Mouse (Mus musculus) central nervous system, embryonic 11.5 days (tissue): Measurements from ENCODE around the gene Hoxb6. TPM values are rescaled to one million over a fixed set of nuclear protein-coding genes. Genes with fewer than 3 reads are reported as not detected.

Experiments used
- polyA plus RNA-seq: library from polyadenylated mRNA; depleted of rRNA; stranded (reverse); fragments of >200 nt; gene quantifications from 2 replicates; pipeline ENCODE4 v1.2.3, GENCODE M21; 2012; rRNA removed

The Hoxb6 gene
- polyA plus RNA-seq: 1.6 and 25.5 TPM in 2 replicates

GRCm38 (mm10) chr11:96291681-96292564 is at the start of gene Hoxb6:
Hoxb6 (plus strand) TSS chr11:96292476.

DNA sequence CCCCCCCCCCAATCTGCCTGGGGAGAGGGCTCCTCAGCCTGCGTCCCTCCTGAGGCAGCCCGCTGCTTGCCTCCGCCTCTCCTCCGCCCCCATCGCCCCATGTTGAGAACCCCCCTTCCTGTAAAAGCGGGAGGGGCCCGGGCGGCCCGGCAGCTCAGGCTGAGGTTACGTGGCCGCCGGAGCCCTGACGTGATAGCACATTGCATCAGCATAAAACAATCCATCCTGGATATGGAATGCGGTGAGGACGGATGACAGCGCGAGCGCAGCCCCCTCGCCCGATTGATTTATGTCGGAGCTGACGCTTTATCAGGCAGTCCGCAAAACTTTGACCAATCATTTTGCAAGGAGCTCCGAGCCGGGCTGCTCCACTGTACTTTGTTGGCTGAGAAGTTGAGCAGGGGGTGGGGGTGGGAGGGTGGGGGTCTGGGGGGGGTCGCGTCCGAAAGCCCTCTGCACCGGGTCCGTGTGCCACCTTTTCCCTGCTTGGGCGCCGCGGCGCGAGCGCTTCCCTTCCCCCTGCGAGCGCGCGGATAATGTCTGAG is 21.2 kb upstream of the Hoxb6 start, which contains the start of gene Hoxb9:
Gene Hoxb9, plus strand, starts transcription at position 462 of the 545 bp plus-strand sequence.

DNA sequence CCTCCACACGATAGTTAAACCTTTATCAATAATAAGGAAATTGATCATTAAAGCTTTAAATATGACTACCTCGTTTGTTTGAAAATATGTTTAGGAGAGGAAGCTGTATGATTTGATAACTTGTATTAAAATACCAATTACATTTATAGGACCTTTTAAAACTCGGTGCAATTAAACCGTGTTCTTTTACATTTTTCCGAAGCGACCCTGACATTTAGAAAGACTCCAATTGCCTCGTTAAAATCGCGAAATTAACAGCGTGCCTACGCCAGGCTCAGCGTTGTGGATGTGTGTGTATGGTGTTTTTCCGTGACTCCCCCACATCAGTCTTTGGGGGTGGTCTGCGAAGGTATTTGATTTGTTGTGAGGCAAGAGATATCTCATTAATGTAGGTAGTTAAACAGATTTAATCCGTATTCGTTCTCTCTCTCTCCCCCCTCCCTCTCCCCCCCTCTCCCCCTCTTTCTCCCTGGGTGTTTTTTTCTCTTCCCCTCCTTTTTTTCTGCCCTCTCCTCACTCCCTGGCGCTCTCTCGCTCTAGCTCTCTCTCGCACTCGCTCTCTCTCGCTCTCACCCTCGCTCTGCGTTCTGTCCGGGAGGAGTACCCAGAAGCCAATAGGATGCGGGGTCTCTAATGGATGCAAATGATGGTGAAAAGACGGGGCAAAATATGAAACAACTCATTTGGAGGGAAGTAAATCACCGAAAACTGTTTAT is 10.3 kb upstream of the Hoxb6 start, which contains the start of gene Hoxb8:
Gene Hoxb8, plus strand, starts transcription at position 51 of the 716 bp plus-strand sequence.

DNA sequence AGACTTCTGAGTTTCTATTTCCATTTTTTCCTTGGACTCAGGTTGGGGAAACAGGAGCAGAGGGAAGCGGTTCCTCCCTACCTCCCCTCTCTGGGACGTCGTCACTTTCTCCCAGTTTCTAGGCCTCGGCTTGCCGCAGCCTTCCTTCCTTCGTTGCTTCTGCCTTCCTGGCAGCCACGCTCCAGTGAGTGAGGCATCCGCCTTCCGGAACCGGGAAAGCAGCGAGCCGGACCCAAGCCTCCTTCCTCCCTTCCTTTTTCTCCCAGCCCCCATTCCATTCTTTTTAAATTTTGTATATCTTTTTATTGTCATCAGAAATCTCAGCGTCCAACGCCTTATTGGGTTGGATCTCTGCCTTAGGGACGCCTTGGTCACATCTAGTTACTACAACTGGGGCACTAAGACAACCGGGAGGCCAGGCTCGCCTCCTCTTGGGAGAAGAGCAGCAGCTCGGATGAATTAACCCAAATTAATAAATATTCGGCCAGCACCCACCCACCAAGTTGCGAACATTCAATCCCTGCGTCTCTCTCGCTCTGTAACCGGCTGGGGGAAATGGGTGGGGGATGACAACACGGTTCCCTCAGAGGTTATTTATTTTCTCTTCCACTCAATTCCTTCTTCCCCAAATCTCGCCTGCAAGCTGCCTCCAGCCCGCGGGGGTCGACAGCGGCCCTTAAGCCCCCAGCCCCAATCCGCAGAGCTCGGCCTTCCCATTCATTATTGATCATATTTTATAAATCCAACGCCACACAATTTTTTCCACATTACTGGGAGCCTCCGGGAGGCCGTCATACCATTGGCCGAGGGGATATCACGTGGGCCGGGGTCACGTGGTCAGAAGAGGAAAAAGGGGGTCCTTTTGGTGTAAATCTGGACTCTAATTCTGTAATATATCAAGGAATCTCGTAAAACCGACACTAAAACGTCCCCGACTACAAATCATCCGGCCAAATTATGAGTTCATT is 6.2 kb upstream of the Hoxb6 start, which contains the start of gene Hoxb7:
Gene Hoxb7, plus strand, starts transcription at position 853 of the 968 bp plus-strand sequence.

GRCm38 (mm10) chr11:96303151-96304099 is 11.1 kb downstream of the Hoxb6 start, which contains the start of gene Hoxb5:
Hoxb5 (plus strand) TSS chr11:96303336.

DNA sequence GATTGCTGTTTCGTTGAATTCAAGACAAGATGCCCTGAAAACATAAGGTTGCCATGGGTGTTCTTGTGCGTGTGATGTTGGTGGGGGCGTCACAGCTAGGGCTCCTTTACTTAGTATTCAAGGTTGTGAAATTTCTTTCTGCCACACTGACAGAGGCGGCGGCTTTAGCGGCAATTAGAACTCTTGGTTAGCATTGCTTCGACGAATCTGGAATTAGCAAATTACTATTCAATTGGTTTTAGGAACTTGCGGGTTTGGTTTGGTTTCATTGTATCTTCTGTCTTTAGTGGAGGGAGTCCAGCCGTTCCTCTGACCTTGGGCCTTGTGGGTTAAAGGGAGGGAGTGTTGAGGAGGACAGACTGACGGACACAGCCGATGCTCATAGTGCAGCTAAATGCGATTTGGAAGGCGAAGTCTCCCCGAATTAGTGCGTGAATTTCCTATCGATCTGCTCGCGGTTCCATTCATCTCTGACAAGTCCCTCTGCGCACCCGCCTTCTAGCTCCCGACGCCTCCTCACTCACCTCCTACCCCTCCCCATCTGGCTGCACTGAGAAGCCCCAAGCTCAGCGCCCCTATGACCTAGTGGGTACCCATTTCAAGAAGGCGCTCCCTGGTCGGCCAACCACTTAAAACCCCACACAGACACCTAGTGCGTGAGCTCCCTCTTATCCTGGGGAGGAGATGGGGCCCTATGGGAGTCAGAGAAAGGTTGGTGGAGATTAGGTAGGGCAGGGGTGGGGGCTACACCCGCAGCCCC is 25.5 kb downstream of the Hoxb6 start, which contains the start of gene Hoxb4:
Gene Hoxb4, plus strand, starts transcription at position 660 of the 760 bp plus-strand sequence.

GRCm38 (mm10) chr11:96323154-96323553 is 30.9 kb downstream of the Hoxb6 start, which contains the start of gene Hoxb3:
Hoxb3 (plus strand) TSS chr11:96323326.

GRCm38 (mm10) chr11:96350341-96350624 is 58.0 kb downstream of the Hoxb6 start, which contains the start of gene Hoxb2:
Hoxb2 (plus strand) TSS chr11:96350525.

Other genes with a start within 250 kb of the Hoxb6 start
- gene Ube2z, start 227.1 kb upstream of the Hoxb6 start, polyA plus RNA-seq: 37.6 and 45.1 TPM in 2 replicates
- gene Atp5g1, start 216.8 kb upstream of the Hoxb6 start, polyA plus RNA-seq: 217 and 260 TPM in 2 replicates
- gene Calcoco2, start 180.5 kb upstream of the Hoxb6 start, polyA plus RNA-seq: not detected in 2 replicates
- gene Ttll6, start 158.7 kb upstream of the Hoxb6 start, polyA plus RNA-seq: 0.06 and 0.08 TPM in 2 replicates
- gene Hoxb13, start 98.2 kb upstream of the Hoxb6 start, polyA plus RNA-seq: 0.09 TPM in 1 of 2 replicates, not detected in the other
- 0.19 and 33.6 TPM in 2 replicates for gene Hoxb9, start 21.0 kb upstream of the Hoxb6 start, polyA plus RNA-seq
- gene Hoxb8, start 10.6 kb upstream of the Hoxb6 start, polyA plus RNA-seq: 0.85 and 34.6 TPM in 2 replicates
- gene Hoxb7, start 5.9 kb upstream of the Hoxb6 start, polyA plus RNA-seq: 1.5 and 10.7 TPM in 2 replicates
- 0.56 and 17.7 TPM in 2 replicates for gene Hoxb5, start 10.9 kb downstream of the Hoxb6 start, polyA plus RNA-seq
- 1.6 and 11.1 TPM in 2 replicates for gene Hoxb4, start 25.8 kb downstream of the Hoxb6 start, polyA plus RNA-seq
- 2.1 and 37.0 TPM in 2 replicates for gene Hoxb3, start 30.9 kb downstream of the Hoxb6 start, polyA plus RNA-seq
- 2.4 and 26.0 TPM in 2 replicates for gene Hoxb2, start 58.0 kb downstream of the Hoxb6 start, polyA plus RNA-seq
- 0.17 and 0.84 TPM in 2 replicates for gene Hoxb1, start 73.3 kb downstream of the Hoxb6 start, polyA plus RNA-seq
- gene Skap1, start 172.1 kb downstream of the Hoxb6 start, polyA plus RNA-seq: 0.96 and 0.98 TPM in 2 replicates